Mouse (Mus musculus) mature B cell (primary cell): ENCODE measurements around the gene Pi4ka.

Experiments
- in situ Hi-C: fragments of 300-500 bp; cut with MboI; formaldehyde crosslinking; loops from 2 replicates; pipeline ENCODE4 v1.14.3; 2019

The Pi4ka gene

DNA sequence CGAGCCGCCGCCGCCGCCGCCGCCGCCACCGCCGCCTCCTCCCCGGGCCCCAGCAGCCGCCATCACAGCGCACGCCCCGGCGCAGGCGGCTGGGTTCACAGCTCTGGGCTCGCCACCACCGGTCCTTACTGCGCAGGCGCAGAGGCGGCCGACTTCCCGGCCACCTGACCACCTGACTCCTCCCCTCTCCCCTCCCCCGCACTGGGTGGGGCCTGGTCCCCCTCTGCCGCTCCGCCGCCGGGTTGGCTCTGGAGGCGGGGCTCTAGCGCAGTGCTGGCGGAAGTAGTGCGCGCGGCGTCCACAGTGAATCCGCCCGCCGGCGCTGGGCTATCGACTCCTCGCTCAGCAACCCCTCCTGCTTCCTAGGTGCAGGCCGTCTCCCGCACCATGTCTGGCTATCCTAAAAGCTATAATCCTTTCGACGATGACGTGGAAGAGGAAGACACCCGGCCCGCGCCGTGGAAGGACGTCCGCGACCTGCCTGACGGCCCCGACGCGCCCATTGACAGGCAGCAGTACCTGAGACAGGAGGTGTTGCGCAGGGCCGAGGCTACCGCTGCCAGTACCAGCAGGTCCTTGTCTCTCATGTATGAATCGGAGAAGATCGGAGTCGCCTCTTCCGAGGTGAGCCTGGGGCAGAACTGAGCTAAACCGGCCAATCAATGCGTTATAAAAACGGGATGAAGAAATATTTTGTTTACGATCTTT lies at the start of gene Pi4ka, which contains the start of gene Snap29:
TSS of gene Pi4ka (minus strand) at position 579 of the 708 bp plus-strand sequence.
TSS of gene Snap29 (plus strand) at position 251 of the 708 bp plus-strand sequence.
- in situ Hi-C loops = loop anchor here (10.0 kb wide), 1 partner anchor 49 kb away; the partner anchor contains the start of gene Crkl

DNA sequence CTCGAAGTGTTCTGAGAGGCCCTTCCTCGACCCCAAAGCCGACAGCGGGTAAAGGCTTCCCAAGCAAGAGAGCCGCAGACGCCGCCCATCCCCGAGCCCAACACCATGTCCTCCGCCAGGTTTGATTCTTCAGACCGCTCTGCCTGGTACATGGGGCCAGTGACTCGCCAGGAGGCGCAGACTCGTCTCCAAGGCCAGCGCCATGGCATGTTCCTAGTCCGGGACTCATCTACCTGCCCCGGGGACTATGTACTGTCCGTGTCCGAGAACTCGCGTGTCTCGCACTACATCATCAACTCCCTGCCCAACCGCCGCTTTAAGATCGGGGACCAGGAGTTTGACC lies 46.2 kb upstream of the Pi4ka start:
- in situ Hi-C loops = loop anchor here (10.0 kb wide), 1 partner anchor 48 kb away; the partner anchor contains the start of genes Pi4ka and Snap29

DNA sequence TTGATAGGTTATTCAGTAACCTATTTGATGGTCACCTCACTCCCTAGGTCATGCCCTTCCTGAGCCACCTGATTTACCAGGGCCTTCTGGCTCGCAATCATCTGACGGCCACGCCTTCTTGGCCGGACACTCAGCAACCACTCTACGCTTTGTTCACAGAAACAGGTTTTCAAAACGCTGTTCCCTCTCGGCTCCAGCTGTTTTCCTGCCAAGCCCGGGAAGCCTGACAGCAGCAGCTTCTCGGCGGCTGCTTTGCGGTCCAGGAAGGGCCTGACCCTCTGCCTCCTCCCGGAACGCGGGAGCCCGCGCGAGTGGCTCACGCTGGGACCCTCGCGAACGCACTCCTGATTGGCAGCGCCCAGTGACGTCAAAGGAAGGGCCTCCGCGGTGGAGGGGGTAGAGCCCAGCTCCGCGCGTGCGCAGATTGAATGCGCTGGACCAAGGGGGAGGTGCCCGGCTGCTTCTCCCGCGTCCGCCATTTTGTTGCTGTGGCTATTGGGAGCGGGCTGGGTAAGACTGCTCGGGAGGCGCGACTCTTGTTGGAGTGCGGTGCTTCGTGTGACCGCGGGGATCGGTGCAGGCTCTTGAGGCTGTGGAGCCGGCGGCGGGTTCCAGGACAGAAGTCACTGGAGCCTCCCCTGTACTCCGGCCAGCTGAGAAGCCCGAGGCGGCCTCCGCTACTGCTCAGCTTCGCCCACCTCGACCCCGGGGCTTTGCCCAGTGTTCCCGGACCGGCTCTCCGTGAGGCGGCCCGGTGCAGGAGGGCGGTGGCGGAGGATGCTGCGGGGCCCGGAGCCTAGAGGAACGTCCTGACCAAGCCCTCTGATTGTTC lies 45.6 kb upstream of the Pi4ka start, which contains the start of gene Crkl:
TSS of gene Crkl (plus strand) at position 447 of the 832 bp plus-strand sequence.
- in situ Hi-C loops = loop anchor here (10.0 kb wide), 1 partner anchor 47 kb away; the partner anchor contains the start of genes Pi4ka and Snap29

DNA sequence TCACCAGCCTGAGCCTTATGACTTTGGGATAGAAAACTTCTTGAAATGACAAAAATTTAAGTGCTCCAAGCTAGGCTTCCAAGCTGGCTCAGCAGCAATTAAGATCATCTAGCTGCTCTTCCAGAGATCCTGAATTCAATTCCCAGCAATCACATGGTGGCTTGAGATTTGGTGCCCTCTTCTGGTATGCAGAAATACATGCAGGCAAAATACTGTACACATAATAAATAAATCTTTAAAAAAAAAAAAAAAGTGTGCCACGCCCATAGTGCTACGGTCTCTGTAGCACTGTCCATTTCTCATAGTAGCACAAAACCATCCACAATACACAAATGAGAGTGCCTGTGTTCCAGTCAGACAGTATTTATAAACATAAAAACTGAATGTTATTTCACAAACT lies 26.5 kb upstream of the Pi4ka start:
- in situ Hi-C loops = no loop called here

DNA sequence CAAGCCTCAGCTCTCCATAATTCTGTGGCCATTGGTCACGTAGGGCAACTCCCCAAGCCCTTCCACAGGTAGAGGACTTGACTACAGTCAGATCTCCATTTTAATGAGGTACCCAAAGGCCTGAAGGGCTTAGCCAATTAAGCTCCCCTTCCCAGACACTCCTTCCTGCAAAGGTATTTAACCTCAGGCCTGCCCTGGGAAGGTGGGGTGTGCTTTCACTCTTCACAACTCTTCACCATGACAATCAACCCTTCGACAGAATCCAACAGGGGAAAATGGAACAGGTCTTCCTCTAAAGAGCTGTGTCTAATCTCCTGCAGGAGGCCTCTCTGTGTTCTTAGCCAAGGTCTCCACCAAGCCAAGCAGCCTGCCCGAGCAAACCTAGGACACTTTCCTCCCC lies 16.9 kb upstream of the Pi4ka start:
- in situ Hi-C loops = no loop called here

DNA sequence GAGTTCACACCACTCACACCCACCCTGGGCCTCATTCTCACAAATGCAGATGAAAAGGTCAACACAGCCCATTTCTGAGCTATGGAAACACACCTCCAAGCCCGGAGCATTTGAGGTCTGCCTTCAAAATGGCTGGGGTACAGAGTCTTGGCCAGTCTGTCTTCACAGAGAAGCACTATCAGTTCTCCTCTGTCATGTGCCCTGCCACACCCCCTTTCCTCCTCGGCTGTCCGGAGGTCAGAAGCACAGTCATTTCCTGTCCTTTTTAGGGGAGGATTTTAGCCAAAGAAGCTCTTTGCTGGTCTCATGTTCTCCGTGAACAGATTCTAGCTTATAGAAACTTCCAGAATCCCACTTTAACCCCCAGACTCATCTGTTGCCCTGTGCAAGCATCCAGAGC lies 4.1 kb upstream of the Pi4ka start:
- in situ Hi-C loops = no loop called here

DNA sequence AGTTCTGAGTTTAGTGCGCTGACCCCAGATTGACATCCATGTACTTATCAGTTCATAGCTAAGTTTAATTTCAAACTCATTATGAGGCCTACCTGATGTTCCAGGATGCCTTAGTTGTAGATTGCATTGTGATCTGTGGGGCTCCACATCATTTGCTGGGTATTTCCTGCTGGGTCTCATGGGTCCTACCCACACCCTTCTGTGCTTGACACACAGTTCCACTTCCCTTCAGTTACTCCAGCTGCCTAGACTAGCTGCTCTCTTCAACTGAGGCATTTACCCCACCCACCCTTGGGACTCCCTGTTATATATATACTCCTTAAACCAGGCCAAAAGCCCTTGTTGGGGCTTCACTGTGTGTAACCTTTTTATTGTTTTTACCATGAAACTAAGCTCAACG lies 2.9 kb upstream of the Pi4ka start:
- in situ Hi-C loops = loop anchor here (10.0 kb wide), 1 partner anchor 46 kb away; the partner anchor contains the start of gene Crkl

DNA sequence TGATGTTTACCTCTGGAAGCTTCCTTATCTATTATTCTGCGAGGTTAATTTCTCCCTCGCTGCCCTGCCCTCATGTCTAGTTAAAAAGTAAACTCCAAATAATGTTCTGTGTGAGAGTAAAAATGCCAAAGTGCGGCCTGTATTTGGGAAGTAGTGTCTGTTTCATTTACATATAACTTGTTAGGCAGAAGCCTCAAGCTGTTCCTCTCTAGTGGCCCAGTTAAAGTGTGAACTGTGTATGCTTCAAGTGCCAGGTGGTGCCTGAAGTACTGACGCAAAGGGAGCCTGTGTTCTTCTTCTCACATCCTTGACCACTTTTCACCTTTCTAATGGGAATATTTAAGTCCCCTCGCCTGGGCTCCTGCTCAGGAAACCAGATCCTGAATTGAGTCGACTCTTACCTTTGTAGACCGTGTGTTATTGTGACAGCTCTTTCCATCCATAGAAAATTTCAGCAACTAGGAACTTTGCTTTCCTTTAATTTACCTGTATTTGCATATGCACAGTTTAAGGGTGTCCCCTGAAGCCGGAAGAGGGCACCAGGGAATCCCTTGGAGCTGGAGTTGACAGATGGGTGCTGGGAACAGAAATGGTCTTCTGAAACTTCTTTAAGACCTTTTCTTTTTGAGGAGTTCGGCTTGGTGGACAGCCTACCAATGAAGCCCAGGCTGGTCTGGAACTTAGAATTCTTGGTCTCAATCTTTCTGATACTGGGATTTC lies 558 bp upstream of the Pi4ka start:
- in situ Hi-C loops = loop anchor here (10.0 kb wide), 1 partner anchor 48 kb away; the partner anchor contains the start of gene Crkl

DNA sequence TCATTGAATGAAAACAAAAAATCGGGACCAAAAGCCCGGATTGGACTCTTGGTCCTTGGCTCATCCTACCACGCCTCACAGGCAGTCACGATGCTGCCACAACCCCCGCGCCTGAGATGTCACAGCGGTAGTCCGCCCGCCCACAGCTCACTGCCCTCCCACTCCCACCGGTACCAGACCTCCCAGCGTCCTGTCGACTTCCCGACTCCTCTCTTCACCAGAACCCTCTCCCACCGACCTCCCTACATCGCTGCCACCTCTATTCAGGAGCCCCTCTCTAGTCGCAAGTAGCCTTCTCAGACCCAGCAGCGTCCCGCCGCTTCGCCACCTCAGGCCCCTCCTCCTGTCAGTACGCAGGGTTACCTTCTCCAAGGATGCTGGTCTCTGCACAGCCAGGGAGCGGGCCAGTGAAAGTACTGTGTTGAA lies 830 bp downstream of the Pi4ka start:
- in situ Hi-C loops = loop anchor here (10.0 kb wide), 1 partner anchor 50 kb away; the partner anchor contains the start of gene Crkl

DNA sequence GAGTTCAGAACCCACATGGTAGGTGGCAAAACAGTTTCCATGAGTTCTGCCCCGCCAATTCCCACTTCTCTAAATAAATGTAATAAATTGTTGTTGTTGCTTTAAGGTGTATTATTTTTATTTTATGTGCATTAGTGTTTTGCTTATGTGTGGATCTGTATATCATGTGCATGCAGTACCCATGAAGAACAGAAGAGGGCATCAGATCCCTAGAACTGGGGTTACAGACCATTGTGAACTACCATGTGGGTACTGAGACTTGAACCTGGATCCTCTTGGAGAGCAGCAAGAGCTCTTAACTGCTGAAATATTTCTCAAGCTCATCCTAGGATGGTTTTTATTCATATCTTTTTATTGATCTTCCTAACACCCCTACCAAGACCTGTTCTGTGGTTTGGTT lies 3.3 kb downstream of the Pi4ka start:
- in situ Hi-C loops = loop anchor here (10.0 kb wide), 1 partner anchor 52 kb away; the partner anchor contains the start of gene Crkl

DNA sequence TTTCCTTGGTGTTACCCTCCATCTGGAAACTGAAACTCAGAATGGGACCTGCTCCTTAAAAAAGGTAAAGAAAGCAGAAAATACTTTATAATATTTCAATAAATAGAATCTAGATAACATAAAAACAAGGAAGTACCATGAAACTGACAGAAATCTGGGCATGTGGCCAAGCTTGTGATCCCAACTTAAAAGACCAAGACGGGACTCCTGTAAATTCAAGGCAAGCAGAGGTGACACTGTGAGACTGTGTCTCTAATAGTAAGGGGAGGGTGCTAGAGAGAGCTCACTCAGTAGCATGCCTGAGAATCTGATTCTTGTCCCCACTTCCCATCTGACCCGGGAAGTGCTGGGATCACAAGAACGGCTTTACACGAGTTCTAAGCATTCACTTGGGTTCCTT lies 13.3 kb downstream of the Pi4ka start:
- in situ Hi-C loops = no loop called here

DNA sequence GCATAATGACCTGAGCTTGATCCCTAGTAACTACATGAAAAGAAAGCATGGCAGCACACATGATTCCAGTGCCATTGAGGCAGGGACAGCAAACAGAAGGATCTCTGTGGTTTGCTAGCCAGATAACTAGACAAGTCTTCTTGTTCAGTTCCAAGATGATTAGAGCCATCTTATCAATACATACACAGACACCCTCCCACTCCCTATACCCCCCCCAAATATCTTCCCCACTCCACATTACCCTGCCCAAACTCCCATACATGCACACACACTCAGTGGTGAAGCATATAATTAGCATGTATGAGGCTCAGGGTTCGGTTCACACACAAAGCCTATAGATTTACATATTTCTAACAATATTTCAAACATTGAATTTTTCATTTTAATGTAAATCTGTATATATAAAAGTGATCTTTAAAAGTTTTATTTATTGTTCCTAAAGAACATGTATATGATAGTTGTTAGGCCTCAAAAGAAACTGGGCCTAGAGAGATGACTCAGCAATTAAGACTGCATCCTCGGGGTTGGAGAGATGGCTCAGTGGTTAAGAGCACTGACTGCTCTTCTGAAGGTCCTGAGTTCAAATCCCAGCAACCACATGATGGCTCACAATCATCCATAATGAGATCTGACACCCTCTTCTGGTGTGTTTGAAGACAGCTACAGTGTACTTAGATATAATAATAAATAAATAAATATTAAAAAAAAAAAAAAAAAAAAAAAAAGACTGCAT lies 22.4 kb downstream of the Pi4ka start:
- in situ Hi-C loops = no loop called here

DNA sequence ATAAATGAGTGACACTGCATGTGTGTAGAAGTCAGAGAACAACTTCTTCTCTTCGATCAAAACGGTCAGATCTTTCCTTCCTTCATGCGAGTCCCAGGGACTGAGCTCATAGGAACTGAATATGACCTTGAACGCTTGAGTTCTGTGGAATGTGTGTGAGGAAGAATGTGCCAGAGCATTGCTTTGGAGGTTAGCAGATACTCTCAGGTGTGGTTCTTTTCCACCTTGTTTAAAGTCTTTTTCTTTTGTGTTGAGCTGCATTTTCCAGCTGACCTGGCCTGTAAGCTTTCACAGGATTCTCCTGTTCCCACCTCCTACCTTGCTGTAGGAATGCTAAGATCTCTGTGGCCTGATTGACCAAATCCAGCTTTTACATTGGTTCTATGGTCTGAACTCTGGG lies 23.8 kb downstream of the Pi4ka start:
- in situ Hi-C loops = no loop called here

DNA sequence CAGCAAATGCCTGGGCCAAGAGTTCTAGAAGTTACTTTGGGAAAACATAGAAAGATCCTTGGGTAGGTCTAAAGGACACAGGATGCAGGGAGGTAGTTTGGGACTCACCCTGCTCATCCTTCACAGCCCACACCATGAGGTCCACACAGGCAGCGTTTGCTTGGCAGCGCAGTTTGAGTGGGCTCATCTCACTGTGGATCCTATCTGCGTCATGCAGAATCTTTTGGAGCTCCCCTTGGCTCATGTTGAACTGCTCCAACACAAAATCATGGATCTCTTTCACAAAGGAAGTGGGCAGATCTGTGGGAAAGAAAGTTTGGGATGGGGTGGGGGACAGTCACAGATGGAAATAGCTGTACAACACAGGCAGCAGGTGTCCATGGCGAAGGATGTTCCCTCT lies 47.3 kb downstream of the Pi4ka start:
- in situ Hi-C loops = no loop called here

DNA sequence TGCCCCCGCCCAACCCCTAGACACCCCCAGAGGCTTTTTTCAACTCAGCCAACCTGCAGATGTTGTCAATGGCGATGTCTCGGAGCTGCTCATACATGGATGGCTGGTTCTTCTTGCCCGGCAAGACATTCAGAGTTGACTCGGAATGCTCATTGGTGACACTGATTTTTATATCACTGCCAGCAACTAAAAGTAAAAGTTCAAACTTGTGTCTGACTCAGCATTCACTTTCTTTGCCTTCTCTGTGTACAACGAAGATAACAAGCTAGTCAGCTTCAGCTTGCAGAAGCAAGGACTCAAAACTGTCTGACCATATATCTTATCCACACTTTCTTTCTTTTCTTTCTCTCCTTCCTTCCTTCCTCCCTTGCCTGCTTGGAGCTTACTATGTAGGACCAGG lies 50.1 kb downstream of the Pi4ka start:
- in situ Hi-C loops = no loop called here

DNA sequence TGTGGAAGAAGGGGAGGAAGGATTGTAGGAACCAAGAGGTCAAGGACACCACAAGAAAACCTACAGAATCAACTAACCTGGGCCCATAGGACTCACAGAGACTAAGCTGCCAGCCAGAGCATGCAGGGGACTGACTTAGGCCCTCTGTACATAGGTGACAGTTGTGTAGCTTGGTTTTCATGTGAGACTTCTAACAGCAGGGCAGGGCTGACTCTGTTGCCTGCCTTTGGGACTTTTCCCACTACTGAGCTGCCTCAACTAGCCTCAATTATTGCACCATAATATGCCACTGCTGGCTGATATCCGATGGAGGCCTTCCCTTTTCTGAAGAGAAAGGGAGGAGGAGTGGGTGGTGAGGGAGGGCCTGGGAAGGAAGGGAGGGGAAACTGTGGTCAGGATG lies 59.3 kb downstream of the Pi4ka start:
- in situ Hi-C loops = no loop called here

DNA sequence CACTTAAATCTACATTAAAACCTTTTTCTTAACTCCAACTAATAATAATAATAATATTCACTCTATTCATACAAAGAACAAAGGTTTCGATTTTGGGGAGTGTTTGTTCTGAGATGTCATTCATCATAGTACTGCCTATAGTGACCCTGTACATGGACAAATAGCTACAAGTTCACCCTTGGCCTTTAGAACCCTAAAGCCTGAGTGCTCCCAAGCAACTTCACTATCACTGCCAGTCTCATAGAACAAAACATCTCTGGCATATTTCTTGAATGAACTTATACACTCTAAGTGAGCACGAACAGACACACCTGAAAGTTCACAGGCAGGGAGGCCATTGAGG lies 60.3 kb downstream of the Pi4ka start:
- in situ Hi-C loops = no loop called here

DNA sequence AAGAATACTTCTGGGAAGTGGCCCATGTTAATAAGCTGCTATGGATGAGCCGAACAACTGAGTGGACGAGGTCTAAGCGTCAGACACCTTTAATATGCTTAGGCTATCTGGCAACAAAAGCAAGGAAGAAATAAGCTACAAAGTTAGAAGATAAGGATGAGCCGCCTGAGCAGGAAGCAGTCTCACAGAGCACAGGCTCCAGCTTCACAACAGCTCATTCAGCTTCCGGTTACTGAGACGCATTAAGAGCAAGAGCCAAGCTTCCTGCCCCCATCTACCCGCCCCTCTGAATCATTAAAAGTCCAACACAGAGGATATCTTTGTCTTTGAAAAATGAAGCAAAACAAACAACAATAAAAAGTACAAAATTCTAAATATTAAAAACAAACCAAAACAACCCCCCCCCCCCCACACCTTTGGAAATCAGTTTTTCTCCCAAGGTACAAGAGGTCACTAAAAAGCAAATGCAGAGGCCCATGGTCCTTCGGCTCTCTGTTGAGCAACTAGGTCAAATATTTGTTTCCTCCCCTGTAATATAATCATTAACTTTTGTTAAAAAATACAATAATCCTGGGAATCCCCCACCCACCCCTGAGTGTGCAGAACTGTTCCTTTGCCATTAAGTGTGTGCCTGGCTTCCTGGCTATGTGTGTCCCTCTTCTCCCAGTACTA lies 60.8 kb downstream of the Pi4ka start:
- in situ Hi-C loops = no loop called here

DNA sequence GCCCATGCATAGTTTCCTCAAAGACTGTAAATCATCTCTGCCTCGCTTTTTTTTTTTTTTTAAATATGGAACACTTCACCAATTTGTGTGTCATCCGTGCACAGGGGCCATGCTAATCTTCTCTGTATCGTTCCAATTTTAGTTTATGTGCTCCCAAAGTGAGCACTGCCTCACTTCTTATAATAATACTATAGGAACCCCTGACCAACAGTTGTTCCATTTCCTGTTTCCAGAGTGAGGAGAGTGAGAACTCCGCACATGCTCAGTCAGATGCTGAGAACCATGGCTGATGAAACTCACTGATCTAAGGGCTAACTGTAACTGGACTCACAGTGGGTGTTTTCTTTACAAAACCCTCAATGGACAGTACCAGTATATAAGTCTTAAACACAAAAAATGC lies 64.3 kb downstream of the Pi4ka start:
- in situ Hi-C loops = no loop called here

DNA sequence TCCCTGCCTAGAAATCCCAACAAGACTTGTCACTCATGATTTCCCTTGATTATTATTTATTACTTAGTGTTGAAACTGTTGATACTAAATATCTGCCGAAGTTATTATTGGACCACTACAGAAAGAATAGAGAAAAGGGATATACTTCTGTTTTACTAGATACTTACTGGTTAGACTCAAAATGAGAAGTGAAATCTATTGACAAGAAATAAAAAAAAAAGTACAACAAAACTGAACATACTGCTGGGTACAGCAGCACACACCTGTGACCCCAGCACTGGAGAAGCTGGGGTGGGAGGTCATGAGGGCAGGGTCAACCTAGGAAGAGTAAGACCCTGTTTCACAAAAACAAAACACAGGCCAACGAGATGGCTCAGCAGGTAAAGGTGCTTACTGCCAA lies 65.4 kb downstream of the Pi4ka start:
- in situ Hi-C loops = no loop called here

DNA sequence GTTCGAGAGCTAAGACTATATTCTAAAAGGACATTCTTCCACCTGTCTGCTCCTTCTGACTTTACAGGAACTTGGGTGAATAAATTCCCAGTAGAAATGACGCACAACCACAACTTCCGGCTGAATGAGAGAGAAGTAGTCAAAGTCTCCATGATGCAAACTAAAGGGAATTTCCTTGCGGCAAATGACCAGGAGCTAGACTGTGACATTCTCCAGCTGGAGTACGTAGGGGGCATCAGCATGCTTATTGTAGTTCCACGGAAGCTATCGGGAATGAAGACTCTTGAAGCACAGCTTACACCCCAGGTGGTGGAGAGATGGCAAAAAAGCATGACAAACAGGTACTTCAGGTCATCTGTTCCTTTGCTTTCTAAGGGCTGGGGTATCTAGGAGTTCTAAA lies 66.4 kb downstream of the Pi4ka start:
- in situ Hi-C loops = no loop called here
